Mouse (Mus musculus): ENCODE results near the gene Leng9. TPM values are rescaled to one million over a fixed set of nuclear protein-coding genes. Genes with fewer than 3 reads are reported as not detected.
A peak's percentile ranks its signal among the peaks of the same experiment; 100 is the strongest.

Leng9 gene
- polyA plus RNA-seq, 1 experiment: 2.4 TPM

DNA sequence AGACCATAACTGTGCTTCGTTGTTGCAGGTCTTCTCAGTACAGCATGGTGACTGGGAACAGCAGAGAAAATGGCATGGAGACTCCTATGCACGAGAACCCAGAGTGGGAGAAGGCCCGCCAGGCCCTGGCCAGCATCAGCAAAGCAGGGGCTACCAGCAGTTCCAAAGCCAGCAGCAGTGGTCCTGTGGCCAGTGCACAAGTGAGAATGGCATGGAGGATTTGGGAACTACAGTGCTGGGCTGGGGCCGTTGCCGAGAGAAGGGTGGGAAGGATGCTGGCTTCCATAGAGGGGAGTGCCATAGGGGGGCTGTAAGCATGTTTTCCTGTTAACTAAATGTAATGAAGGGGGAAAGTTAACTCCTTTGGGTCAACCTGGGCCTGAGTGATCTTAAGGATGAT lies 10.8 kb downstream of the Leng9 start:
- H3K4me1 ChIP-seq (ENCODE audit: control insufficient read depth, insufficient read depth, low read length): no peaks in the 10 kb centered on the region; the same call in 1 of the 2 replicates

DNA sequence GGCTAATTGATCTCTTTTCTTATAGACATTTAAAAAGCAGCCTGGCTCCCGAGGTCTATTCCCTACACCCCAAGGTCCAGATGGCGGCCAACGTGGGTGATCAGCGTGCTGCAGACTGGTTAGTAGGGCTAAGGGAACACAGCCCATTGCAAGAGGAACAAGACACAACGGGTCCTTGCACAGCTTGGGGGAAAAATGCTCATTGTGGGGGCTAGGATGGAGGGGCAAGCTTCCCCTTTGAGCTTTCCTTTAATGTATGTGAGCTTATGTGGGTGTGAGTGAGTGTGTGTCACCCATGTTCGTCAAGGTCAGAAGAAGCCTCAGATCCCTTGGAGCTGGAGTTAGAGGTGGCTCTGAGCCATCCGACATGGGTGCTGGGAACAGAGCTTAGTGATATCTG lies 11.5 kb downstream of the Leng9 start:
- 92% methylated on average over 7 of the region's 7 CpGs for WGBS
- TF ChIP-seq POLR2A (IDR thresholded peaks at IDR 0.05; ENCODE audit: borderline replicate concordance, control insufficient read depth, low read depth, low read length): no peak

More for the DNA sequence above, 10.8 kb downstream of the Leng9 start:
- Histone ChIP-seq H3K4me3 (replicated peaks; ENCODE audit: control insufficient read depth, low read depth, low read length) (no peak overlapping the region), H3K27ac (ENCODE audit: control insufficient read depth, insufficient read depth, low read depth, low read length, poor library complexity) (no peak overlapping the region)
- TF ChIP-seq CTCF (IDR thresholded peaks at IDR 0.05; ENCODE audit: control insufficient read depth, insufficient read depth, low read length) (no peak), POLR2A (IDR thresholded peaks at IDR 0.05; ENCODE audit: borderline replicate concordance, control insufficient read depth, low read depth, low read length) (no peak)
- 95% methylated on average over 5 of the region's 5 CpGs for WGBS

DNA sequence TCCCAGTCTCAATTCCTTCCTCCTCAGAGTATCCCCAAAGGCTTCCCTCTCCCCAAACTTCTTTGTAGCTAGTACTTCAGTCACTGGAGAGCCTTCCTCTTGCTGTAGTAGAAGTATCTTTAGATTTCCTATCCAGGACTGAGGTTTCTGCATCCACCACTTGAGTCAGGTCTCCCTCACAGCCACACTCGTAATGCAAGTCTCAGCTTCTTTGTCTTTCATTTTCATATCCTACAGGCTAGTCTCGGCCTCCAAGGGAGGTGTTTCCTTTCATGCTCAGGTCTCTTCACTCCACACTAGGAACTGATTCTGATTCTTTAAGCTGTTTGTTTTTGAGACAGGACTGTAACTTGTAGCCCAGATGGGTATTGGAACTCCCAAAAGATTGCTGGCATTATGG lies 12.0 kb downstream of the Leng9 start:
- 80% methylated on average over 2 of the region's 2 CpGs for WGBS

More for the DNA sequence above, 11.5 kb downstream of the Leng9 start:
- Histone ChIP-seq H3K4me3 (replicated peaks; ENCODE audit: control insufficient read depth, low read depth, low read length) (no peak overlapping the region), H3K4me1 (ENCODE audit: control insufficient read depth, insufficient read depth, low read length) (no peaks in the 10 kb centered on the region; the same call in 1 of the 2 replicates), H3K27ac (ENCODE audit: control insufficient read depth, insufficient read depth, low read depth, low read length, poor library complexity) (no peak overlapping the region)

DNA sequence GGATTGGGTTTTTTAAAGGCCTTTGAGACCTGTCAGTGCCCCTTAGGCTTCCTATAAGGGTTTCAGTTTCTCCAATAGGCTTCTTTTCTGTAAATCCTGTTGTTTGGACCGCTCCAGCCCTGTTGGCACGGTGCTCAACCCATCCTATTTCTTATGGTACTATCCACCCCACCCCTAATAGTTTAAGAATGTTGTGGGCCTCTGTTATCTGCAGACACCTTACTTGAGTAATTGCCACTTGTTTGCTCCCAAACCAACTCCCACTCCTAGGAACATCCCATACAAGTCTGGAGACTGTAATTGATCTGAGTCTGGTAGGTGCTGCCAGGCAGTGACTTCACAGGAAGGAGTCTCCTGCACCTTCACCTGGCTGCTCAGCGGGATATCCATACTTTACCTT lies 12.4 kb downstream of the Leng9 start:
- H3K27ac ChIP-seq (ENCODE audit: control insufficient read depth, insufficient read depth, low read depth, low read length, poor library complexity): no peak overlapping the region
- TF ChIP-seq POLR2A (IDR thresholded peaks at IDR 0.05; ENCODE audit: borderline replicate concordance, control insufficient read depth, low read depth, low read length): no peak
- no peak for TF ChIP-seq CTCF (IDR thresholded peaks at IDR 0.05; ENCODE audit: control insufficient read depth, insufficient read depth, low read length)
- 57% methylated on average over 3 of the region's 3 CpGs for WGBS
- peak overlapping the region; percentile 98 for H3K4me3 ChIP-seq (replicated peaks; ENCODE audit: control insufficient read depth, low read depth, low read length)
- H3K4me1 ChIP-seq (ENCODE audit: control insufficient read depth, insufficient read depth, low read length): no peaks in the 10 kb centered on the region; the same call in 1 of the 2 replicates

More for the DNA sequence above, 12.0 kb downstream of the Leng9 start:
- Histone ChIP-seq H3K4me3 (replicated peaks; ENCODE audit: control insufficient read depth, low read depth, low read length) (no peak overlapping the region), H3K27ac (ENCODE audit: control insufficient read depth, insufficient read depth, low read depth, low read length, poor library complexity) (no peak overlapping the region), H3K4me1 (ENCODE audit: control insufficient read depth, insufficient read depth, low read length) (no peaks in the 10 kb centered on the region; the same call in 1 of the 2 replicates)
- TF ChIP-seq POLR2A (IDR thresholded peaks at IDR 0.05; ENCODE audit: borderline replicate concordance, control insufficient read depth, low read depth, low read length): no peak
- TF ChIP-seq CTCF (IDR thresholded peaks at IDR 0.05; ENCODE audit: control insufficient read depth, insufficient read depth, low read length): no peak

DNA sequence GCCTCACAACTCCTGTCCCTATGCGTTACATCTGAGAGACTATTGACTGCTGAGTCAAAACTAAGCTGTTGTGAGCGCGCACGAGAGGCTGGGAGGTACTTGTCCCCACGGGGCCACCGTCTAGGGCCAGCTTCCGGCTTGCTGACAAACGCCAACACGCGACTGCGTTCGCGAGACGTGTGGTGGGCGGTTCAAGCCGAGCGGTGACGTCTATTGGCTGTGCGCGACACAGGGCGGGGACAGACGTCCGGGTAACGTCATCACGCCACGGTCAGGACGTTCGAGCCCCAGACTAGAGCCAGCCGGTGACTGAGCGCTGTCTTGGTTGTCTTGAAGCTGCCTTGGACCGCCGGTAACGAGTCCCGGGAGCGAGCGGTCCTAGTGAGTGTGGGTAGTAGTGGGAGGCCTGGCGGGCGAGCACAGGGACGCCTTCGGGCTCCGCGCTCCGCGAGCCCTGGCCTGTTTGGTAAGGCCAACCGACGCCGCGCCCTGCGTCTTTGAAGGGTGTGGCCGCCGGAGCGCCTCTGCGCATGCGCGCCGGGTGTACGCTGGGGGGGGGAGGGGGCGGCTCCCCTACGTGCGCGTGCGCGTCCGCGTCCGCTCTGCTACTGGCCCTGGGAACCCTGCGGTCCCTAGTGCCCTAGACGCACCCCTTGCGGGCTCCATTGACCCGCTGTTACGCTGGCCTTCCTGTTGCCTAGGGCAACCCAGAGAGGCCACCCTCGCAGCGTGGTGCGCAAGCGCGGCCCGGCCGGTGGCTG lies 13.2 kb downstream of the Leng9 start, which contains the start of gene Leng8:
Gene Leng8 (plus strand): TSS at position 269 of the 761 bp plus-strand sequence.
- peak within 1 kb of the TSS; percentile 98 for H3K27ac ChIP-seq (ENCODE audit: control insufficient read depth, insufficient read depth, low read depth, low read length, poor library complexity)
- under 1% methylated on average over 78 of the region's 78 CpGs for WGBS
- H3K4me1 ChIP-seq (ENCODE audit: control insufficient read depth, insufficient read depth, low read length): no peaks in the 10 kb centered on the region; the same call in 1 of the 2 replicates
- peak within 1 kb of the TSS; percentile 98 for H3K4me3 ChIP-seq (replicated peaks; ENCODE audit: control insufficient read depth, low read depth, low read length)
- peak; percentile 90 for TF ChIP-seq POLR2A (IDR thresholded peaks at IDR 0.05; ENCODE audit: borderline replicate concordance, control insufficient read depth, low read depth, low read length)
- no peak for TF ChIP-seq CTCF (IDR thresholded peaks at IDR 0.05; ENCODE audit: control insufficient read depth, insufficient read depth, low read length)

DNA sequence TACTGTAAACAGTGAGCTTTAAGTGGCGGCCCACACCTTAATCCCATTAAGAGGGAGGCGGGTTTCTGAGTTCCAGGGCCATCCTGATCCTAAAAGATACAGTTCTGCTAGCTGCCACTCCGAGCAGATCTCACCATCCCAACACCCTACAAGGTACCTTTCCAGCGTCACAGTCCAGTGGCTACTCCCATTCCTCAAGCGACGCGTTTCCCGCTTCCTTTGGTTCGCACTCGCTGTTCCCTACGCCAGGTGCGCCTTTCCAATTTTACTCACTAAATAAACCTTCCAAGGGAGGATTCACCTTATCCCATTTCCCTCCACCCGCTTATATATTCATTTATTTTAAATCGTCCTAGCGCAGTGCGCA lies 13.8 kb downstream of the Leng9 start:
- no peak for TF ChIP-seq CTCF (IDR thresholded peaks at IDR 0.05; ENCODE audit: control insufficient read depth, insufficient read depth, low read length)
- TF ChIP-seq POLR2A (IDR thresholded peaks at IDR 0.05; ENCODE audit: borderline replicate concordance, control insufficient read depth, low read depth, low read length): no peak
- peak overlapping the region; percentile 86 for H3K4me3 ChIP-seq (replicated peaks; ENCODE audit: control insufficient read depth, low read depth, low read length)
- peak overlapping the region; percentile 47 for H3K27ac ChIP-seq (ENCODE audit: control insufficient read depth, insufficient read depth, low read depth, low read length, poor library complexity)
- under 1% methylated on average over 16 of the region's 16 CpGs for WGBS
- no peaks in the 10 kb centered on the region; the same call in 1 of the 2 replicates for H3K4me1 ChIP-seq (ENCODE audit: control insufficient read depth, insufficient read depth, low read length)

DNA sequence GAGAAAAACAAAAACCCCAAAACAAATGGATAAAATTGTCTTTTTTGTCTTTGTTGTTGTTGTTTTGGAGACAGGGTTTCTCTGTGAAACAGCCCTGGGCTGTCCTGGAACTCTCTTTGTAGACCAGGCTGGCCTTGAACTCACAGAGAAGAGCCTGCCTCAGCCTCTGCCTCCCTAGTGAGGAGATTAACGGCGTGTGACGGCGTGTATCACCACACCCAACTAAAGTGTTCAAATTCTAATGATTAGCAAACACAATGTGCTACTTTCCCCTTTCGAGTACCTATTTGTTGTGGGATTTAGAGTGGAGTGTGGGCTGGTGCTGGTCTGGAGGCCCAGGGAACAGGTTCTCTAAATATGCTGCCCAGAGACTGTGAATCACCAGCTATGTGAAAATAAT lies 15.3 kb downstream of the Leng9 start:
- no peak overlapping the region for H3K4me3 ChIP-seq (replicated peaks; ENCODE audit: control insufficient read depth, low read depth, low read length)
- H3K4me1 ChIP-seq (ENCODE audit: control insufficient read depth, insufficient read depth, low read length): no peaks in the 10 kb centered on the region; the same call in 1 of the 2 replicates
- WGBS: 81% methylated on average over 5 of the region's 5 CpGs
- H3K27ac ChIP-seq (ENCODE audit: control insufficient read depth, insufficient read depth, low read depth, low read length, poor library complexity): no peak overlapping the region
- TF ChIP-seq POLR2A (IDR thresholded peaks at IDR 0.05; ENCODE audit: borderline replicate concordance, control insufficient read depth, low read depth, low read length): no peak
- TF ChIP-seq CTCF (IDR thresholded peaks at IDR 0.05; ENCODE audit: control insufficient read depth, insufficient read depth, low read length): no peak

DNA sequence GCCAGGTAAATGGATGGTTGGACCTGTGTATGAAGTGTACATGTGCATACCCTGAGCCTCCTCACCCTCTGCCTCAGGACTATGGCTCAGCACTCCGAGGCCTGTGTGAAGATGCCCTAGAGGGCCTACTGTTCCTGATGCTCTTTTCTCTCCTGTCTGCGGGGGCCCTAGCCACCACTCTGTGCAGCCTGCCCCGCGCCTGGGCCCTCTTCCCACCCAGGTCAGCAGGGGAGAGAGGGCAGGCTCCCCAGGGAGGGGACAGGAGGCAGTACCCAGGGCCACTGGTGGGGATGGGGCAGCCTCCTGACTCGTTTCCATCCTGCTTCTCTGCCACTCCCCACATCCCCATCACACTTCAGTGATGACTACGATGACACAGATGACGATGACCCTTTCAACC lies 17.2 kb downstream of the Leng9 start:
- 90% methylated on average over 7 of the region's 7 CpGs for WGBS
- H3K4me1 ChIP-seq (ENCODE audit: control insufficient read depth, insufficient read depth, low read length): no peaks in the 10 kb centered on the region; the same call in 1 of the 2 replicates
- no peak overlapping the region for H3K27ac ChIP-seq (ENCODE audit: control insufficient read depth, insufficient read depth, low read depth, low read length, poor library complexity)
- TF ChIP-seq CTCF (IDR thresholded peaks at IDR 0.05; ENCODE audit: control insufficient read depth, insufficient read depth, low read length) (no peak), POLR2A (IDR thresholded peaks at IDR 0.05; ENCODE audit: borderline replicate concordance, control insufficient read depth, low read depth, low read length) (no peak)
- no peak overlapping the region for H3K4me3 ChIP-seq (replicated peaks; ENCODE audit: control insufficient read depth, low read depth, low read length)
